Mouse (Mus musculus): Measurements from ENCODE around the gene Mga. TPM values are rescaled to one million over a fixed set of nuclear protein-coding genes. Genes with fewer than 3 reads are reported as not detected.

Gene Mga
- total and polyA plus RNA-seq, 2 experiments from 2014 or later = 11.4 to 76.4 TPM

- H3K4me3 ChIP-seq (ENCODE audit: low read length) = no peak overlapping the region
- H3K27me3 ChIP-seq (ENCODE audit: insufficient read depth, low read length) = no peaks in the 10 kb centered on the region
- no peaks in the 10 kb centered on the region for H3K9me3 ChIP-seq (ENCODE audit: low read length)
- peaks cover 54% of the 10 kb centered on the region for H3K36me3 ChIP-seq (ENCODE audit: insufficient read depth, low read length)
- 95% methylated on average over 2 of the region's 2 CpGs for WGBS
- no peak overlapping the region for H3K4me2 ChIP-seq (ENCODE audit: low read depth, low read length)
- H3K27ac ChIP-seq = no peak overlapping the region
- no peak for TF ChIP-seq CTCF (IDR thresholded peaks at IDR 0.05; ENCODE audit: low read depth)
- no peaks in the 10 kb centered on the region for H3K4me1 ChIP-seq (ENCODE audit: insufficient read depth, low read length)
- H3K9ac ChIP-seq (replicated peaks; ENCODE audit: low read length) = no peak overlapping the region
- DNase-seq (ENCODE audit: low spot score) (no peak), ATAC-seq (no peak)
These were observed 116.9 kb downstream of the Mga start for GRCm38 (mm10) chr2:120013831-120014486.

GRCm38 (mm10) chr2:120015882-120016281 is 118.9 kb downstream of the Mga start:
- Histone ChIP-seq H3K9me3 (ENCODE audit: low read length) (no peaks in the 10 kb centered on the region), H3K9ac (replicated peaks; ENCODE audit: low read length) (no peak overlapping the region), H3K36me3 (ENCODE audit: insufficient read depth, low read length) (peaks cover 72% of the 10 kb centered on the region), H3K27me3 (ENCODE audit: insufficient read depth, low read length) (no peaks in the 10 kb centered on the region), H3K4me2 (ENCODE audit: low read depth, low read length) (no peak overlapping the region), H3K4me3 (ENCODE audit: low read length) (no peak overlapping the region), H3K4me1 (ENCODE audit: insufficient read depth, low read length) (no peaks in the 10 kb centered on the region), H3K27ac (no peak overlapping the region)
- ATAC-seq (no peak), DNase-seq (ENCODE audit: low spot score) (no peak)
- TF ChIP-seq CTCF (IDR thresholded peaks at IDR 0.05; ENCODE audit: low read depth) = no peak
- WGBS = 91% methylated on average over 4 of the region's 4 CpGs

GRCm38 (mm10) chr2:120017599-120017998 is 120.6 kb downstream of the Mga start:
- TF ChIP-seq CTCF (IDR thresholded peaks at IDR 0.05; ENCODE audit: low read depth) = no peak
- Histone ChIP-seq H3K4me2 (ENCODE audit: low read depth, low read length) (no peak overlapping the region), H3K4me1 (ENCODE audit: insufficient read depth, low read length) (no peaks in the 10 kb centered on the region), H3K27me3 (ENCODE audit: insufficient read depth, low read length) (no peaks in the 10 kb centered on the region), H3K9me3 (ENCODE audit: low read length) (no peaks in the 10 kb centered on the region), H3K4me3 (ENCODE audit: low read length) (no peak overlapping the region), H3K9ac (replicated peaks; ENCODE audit: low read length) (no peak overlapping the region), H3K27ac (no peak overlapping the region), H3K36me3 (ENCODE audit: insufficient read depth, low read length) (peaks cover 88% of the 10 kb centered on the region)
- WGBS = 88% methylated on average over 12 of the region's 12 CpGs
- ATAC-seq (no peak), DNase-seq (ENCODE audit: low spot score) (no peak)

Small RNAs within 50 kb of the gene (microRNA-seq; reads per million reads assigned to microRNA genes)
- gene Mir7665 = 0 to 0.18 reads per million in 2 experiments

Other genes starting within 250 kb of the Mga start
- gene Ndufaf1, start 234.4 kb upstream of the Mga start, total RNA-seq (2014; rRNA removed) = 16.3 and 18.2 TPM in 2 replicates
- gene Ndufaf1, start 234.4 kb upstream of the Mga start, polyA plus RNA-seq (2015; fragmentation: Nextera tagmentation; extraction: Ambion mirVana) = 45.5 and 50.2 TPM in 2 replicates
- 17.4 and 19.8 TPM in 2 replicates for gene Rtf1, start 222.2 kb upstream of the Mga start, total RNA-seq (2014; rRNA removed)
- gene Rtf1, start 222.2 kb upstream of the Mga start, polyA plus RNA-seq (2015; fragmentation: Nextera tagmentation; extraction: Ambion mirVana) = 58.9 and 64.9 TPM in 2 replicates
- gene Itpka, start 154.9 kb upstream of the Mga start, total RNA-seq (2014; rRNA removed) = 5.8 and 8.5 TPM in 2 replicates
- 3.3 and 3.5 TPM in 2 replicates for gene Itpka, start 154.9 kb upstream of the Mga start, polyA plus RNA-seq (2015; fragmentation: Nextera tagmentation; extraction: Ambion mirVana)
- gene Ltk, start 136.8 kb upstream of the Mga start, total RNA-seq (2014; rRNA removed) = 5.8 and 8.5 TPM in 2 replicates
- 2.0 TPM in 2 replicates for gene Ltk, start 136.8 kb upstream of the Mga start, polyA plus RNA-seq (2015; fragmentation: Nextera tagmentation; extraction: Ambion mirVana)
- 19.6 and 22.5 TPM in 2 replicates for gene Rpap1, start 109.7 kb upstream of the Mga start, total RNA-seq (2014; rRNA removed)
- gene Rpap1, start 109.7 kb upstream of the Mga start, polyA plus RNA-seq (2015; fragmentation: Nextera tagmentation; extraction: Ambion mirVana) = 11.2 and 11.9 TPM in 2 replicates
- 85.8 and 98.9 TPM in 2 replicates for gene Tyro3, start 99.5 kb upstream of the Mga start, total RNA-seq (2014; rRNA removed)
- gene Tyro3, start 99.5 kb upstream of the Mga start, polyA plus RNA-seq (2015; fragmentation: Nextera tagmentation; extraction: Ambion mirVana) = 26.5 and 26.6 TPM in 2 replicates
- gene Mapkbp1, start 75.5 kb downstream of the Mga start, total RNA-seq (2014; rRNA removed) = 41.3 and 41.4 TPM in 2 replicates
- 5.3 and 5.5 TPM in 2 replicates for gene Mapkbp1, start 75.5 kb downstream of the Mga start, polyA plus RNA-seq (2015; fragmentation: Nextera tagmentation; extraction: Ambion mirVana)
- 16.3 and 18.7 TPM in 2 replicates for gene Jmjd7, start 130.3 kb downstream of the Mga start, total RNA-seq (2014; rRNA removed)
- 20.0 and 20.3 TPM in 2 replicates for gene Jmjd7, start 130.3 kb downstream of the Mga start, polyA plus RNA-seq (2015; fragmentation: Nextera tagmentation; extraction: Ambion mirVana)
- 2.9 and 6.8 TPM in 2 replicates for gene Gm28042, start 130.3 kb downstream of the Mga start, total RNA-seq (2014; rRNA removed)
- gene Gm28042, start 130.3 kb downstream of the Mga start, polyA plus RNA-seq (2015; fragmentation: Nextera tagmentation; extraction: Ambion mirVana) = 1.3 and 1.8 TPM in 2 replicates
- gene Pla2g4b, start 136.2 kb downstream of the Mga start, total RNA-seq (2014; rRNA removed) = 5.5 and 12.3 TPM in 2 replicates
- 0.30 and 0.33 TPM in 2 replicates for gene Pla2g4b, start 136.2 kb downstream of the Mga start, polyA plus RNA-seq (2015; fragmentation: Nextera tagmentation; extraction: Ambion mirVana)

Measured in hindbrain, postnatal 0 days (tissue).